Mouse (Mus musculus) E14TG2a.4 (cell line): ENCODE data around the gene Sema7a.

Source experiments
- CTCF ChIP-seq: conservative IDR thresholded peaks from 2 replicates; pipeline ENCODE4 v1.5.1; 2014; ENCODE audit warnings: low read length
- NANOG ChIP-seq: IDR thresholded peaks from 2 replicates; pipeline ENCODE4 v1.6.1; 2014; ENCODE audit warnings: borderline replicate concordance, low read length, mixed read lengths
- POU5F1 ChIP-seq: IDR thresholded peaks from 2 replicates; pipeline ENCODE4 v1.6.1; 2014; ENCODE audit warnings: low read length, borderline replicate concordance

DNA sequence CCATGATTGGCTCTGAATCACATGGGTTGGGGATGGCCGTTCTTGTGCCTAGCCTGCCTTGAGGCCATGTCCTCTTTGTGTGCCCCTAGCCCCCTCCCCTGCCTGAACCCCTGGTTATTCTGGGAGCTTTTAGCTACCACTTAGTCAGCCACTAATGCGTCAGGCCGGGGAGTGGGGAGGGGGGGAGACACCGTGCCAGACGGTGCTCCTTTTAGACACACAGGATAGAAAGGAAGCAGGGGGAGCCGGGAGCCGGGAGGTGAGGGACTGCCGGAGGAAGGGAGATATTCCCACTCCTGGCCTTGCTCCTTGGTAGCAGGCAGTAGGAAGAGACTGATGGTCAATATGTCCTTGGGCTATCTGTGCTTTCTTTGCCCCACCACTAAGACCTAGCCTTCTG lies 10.0 kb downstream of the Sema7a start:
- TF ChIP-seq CTCF (no peak), POU5F1 (no peak), NANOG (no peak)
